Mouse (Mus musculus) hindbrain, postnatal 0 days (tissue): ENCODE data around the gene Abcb5. TPM values are rescaled to one million over a fixed set of nuclear protein-coding genes. Genes with fewer than 3 reads are reported as not detected.

Experiments
- ATAC-seq: fragments of 200-750 bp; cut with Nextera tagmentation; 2 replicates; pipeline ENCODE4 v1.8.0; 2017; ENCODE audit warnings: mild to moderate bottlenecking, moderate TSS enrichment, moderate library complexity
- DNase-seq: peaks from one replicate; pipeline ENCODE4 v3.0.0-alpha.2; 2015; ENCODE audit warnings: low spot score
- H3K27ac ChIP-seq: fragments of 300-500 bp; sonication (generic); 2 replicates; pipeline ENCODE4 v1.5.1; 2014; ENCODE audit warnings: mild to moderate bottlenecking
- H3K27me3 ChIP-seq: fragments of 300-500 bp; sonication (generic); 2 replicates; pipeline ENCODE4 v1.6.1; 2014; ENCODE audit warnings: low read length, mixed read lengths; ENCODE audit not compliant: insufficient read depth
- H3K36me3 ChIP-seq: fragments of 300-500 bp; sonication (generic); 2 replicates; pipeline ENCODE4 v1.6.1; 2014; ENCODE audit warnings: low read length, mixed read lengths; ENCODE audit not compliant: insufficient read depth
- H3K4me1 ChIP-seq: fragments of 300-500 bp; sonication (generic); 2 replicates; pipeline ENCODE4 v1.6.1; 2014; ENCODE audit warnings: antibody characterized with exemption, low read length, mixed read lengths; ENCODE audit not compliant: insufficient read depth
- H3K4me2 ChIP-seq: fragments of 300-500 bp; sonication (generic); 2 replicates; pipeline ENCODE4 v1.6.1; 2014; ENCODE audit warnings: low read depth, mild to moderate bottlenecking, low read length, moderate library complexity, mixed read lengths
- H3K4me3 ChIP-seq: fragments of 300-500 bp; sonication (generic); 2 replicates; pipeline ENCODE4 v1.5.1; 2014; ENCODE audit warnings: low read length
- H3K9ac ChIP-seq: fragments of 300-500 bp; sonication (generic); replicated peaks from 2 replicates; pipeline ENCODE4 v1.6.1; 2014; ENCODE audit warnings: mild to moderate bottlenecking, low read length, moderate library complexity, mixed read lengths
- H3K9me3 ChIP-seq: fragments of 300-500 bp; sonication (generic); 2 replicates; pipeline ENCODE4 v1.6.1; 2016; ENCODE audit warnings: low read length, mixed read lengths
- CTCF ChIP-seq: IDR thresholded peaks from 2 replicates; pipeline ENCODE4 v1.5.1; 2016; ENCODE audit warnings: antibody characterized with exemption, control low read depth, low read depth
- WGBS: fragments of 180-500 bp; shearing (Covaris S2); extraction: QIAGEN DNeasy Blood & Tissue Kit; methylation state at CpG from one replicate; pipeline ENCODE4 v1.1.7; 2014; 5-methylcytosine and 5-hydroxymethylcytosine counted together
- polyA plus RNA-seq: library from polyadenylated mRNA; unstranded; fragments of >200 nt; fragmentation: Nextera tagmentation; extraction: Ambion mirVana; gene quantifications from 2 replicates; pipeline ENCODE4 v1.2.1, GENCODE M21; 2015
- total RNA-seq: library from RNA; depleted of rRNA; stranded (reverse); fragments of >200 nt; gene quantifications from 2 replicates; pipeline ENCODE4 v1.2.3, GENCODE M21; 2014; rRNA removed

Gene Abcb5
- total and polyA plus RNA-seq, 2 experiments from 2014 or later = not detected

DNA sequence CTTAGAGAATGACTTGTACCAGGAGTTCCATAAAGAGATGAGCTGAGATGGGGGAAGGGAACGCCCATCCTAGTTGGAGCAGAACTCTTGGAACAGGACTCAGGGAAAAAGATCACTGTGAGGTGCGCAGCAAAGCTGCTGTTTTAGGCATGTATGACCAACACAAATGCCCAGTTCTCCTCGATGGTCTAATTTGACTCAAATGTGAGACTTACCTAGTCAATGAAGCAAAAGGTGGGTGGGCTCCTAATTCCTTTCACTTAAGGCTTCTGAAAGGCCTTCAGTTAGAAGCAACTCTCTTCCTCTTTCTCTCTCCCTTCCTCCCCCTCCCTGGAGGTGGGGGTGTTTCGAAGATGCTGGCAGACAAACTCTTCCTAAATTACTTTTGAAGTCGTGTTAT is 126.8 kb downstream of the Abcb5 start:
- ATAC-seq (no peak), DNase-seq (no peak)
- WGBS = 23% methylated on average over 5 of the region's 5 CpGs
- TF ChIP-seq CTCF = no peak
- Histone ChIP-seq H3K4me2 (no peak overlapping the region), H3K4me1 (no peaks in the 10 kb centered on the region), H3K9ac (no peak overlapping the region), H3K27ac (no peak overlapping the region), H3K9me3 (no peaks in the 10 kb centered on the region), H3K27me3 (peaks cover 64% of the 10 kb centered on the region), H3K36me3 (no peaks in the 10 kb centered on the region), H3K4me3 (no peak overlapping the region)

GRCm38 (mm10) chr12:118838260-118838659 is 128.0 kb downstream of the Abcb5 start:
- whole genome bisulfite sequencing = 11% methylated on average over 2 of the region's 2 CpGs
- DNase-seq = no peak
- ATAC-seq = no peak

DNA sequence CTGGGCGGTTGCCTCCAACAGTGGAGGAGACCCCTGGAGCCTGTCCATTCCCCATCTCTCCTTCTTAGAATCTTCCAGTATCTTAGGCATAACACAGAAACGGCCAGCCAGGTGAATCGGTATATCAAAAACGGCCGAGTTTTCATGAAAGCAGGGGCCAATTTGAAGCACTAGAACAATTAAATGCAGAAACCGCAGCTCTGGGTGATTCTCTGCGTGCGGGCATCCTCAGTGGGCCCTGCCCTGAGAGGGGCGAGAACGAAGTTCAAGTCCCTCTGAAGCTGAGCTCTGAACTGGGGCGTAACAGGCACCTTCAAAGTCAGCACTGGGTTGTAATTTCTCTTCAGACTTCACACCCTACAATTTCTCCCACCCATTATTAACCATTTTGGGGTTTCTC is 128.9 kb downstream of the Abcb5 start:
- H3K27me3 ChIP-seq = peaks cover 47% of the 10 kb centered on the region
- no peaks in the 10 kb centered on the region for H3K36me3 ChIP-seq
- DNase-seq = no peak
- no peak overlapping the region for H3K9ac ChIP-seq
- no peaks in the 10 kb centered on the region for H3K4me1 ChIP-seq
- 4% methylated on average over 11 of the region's 11 CpGs for WGBS
- no peak for TF ChIP-seq CTCF
- H3K4me2 ChIP-seq = peak overlapping the region; percentile 57; the same call in 1 of the 2 replicates
- H3K4me3 ChIP-seq = peak overlapping the region; percentile 28
- H3K27ac ChIP-seq = no peak overlapping the region
- no peak for ATAC-seq
- H3K9me3 ChIP-seq = no peaks in the 10 kb centered on the region

More at GRCm38 (mm10) chr12:118838260-118838659, 128.0 kb downstream of the Abcb5 start:
- H3K9me3 ChIP-seq = no peaks in the 10 kb centered on the region
- peaks cover 53% of the 10 kb centered on the region for H3K27me3 ChIP-seq
- no peak overlapping the region for H3K4me2 ChIP-seq
- no peaks in the 10 kb centered on the region for H3K4me1 ChIP-seq
- no peaks in the 10 kb centered on the region for H3K36me3 ChIP-seq
- H3K4me3 ChIP-seq = no peak overlapping the region; the same call in 1 of the 2 replicates
- H3K9ac ChIP-seq = no peak overlapping the region
- no peak overlapping the region for H3K27ac ChIP-seq
- no peak for TF ChIP-seq CTCF

DNA sequence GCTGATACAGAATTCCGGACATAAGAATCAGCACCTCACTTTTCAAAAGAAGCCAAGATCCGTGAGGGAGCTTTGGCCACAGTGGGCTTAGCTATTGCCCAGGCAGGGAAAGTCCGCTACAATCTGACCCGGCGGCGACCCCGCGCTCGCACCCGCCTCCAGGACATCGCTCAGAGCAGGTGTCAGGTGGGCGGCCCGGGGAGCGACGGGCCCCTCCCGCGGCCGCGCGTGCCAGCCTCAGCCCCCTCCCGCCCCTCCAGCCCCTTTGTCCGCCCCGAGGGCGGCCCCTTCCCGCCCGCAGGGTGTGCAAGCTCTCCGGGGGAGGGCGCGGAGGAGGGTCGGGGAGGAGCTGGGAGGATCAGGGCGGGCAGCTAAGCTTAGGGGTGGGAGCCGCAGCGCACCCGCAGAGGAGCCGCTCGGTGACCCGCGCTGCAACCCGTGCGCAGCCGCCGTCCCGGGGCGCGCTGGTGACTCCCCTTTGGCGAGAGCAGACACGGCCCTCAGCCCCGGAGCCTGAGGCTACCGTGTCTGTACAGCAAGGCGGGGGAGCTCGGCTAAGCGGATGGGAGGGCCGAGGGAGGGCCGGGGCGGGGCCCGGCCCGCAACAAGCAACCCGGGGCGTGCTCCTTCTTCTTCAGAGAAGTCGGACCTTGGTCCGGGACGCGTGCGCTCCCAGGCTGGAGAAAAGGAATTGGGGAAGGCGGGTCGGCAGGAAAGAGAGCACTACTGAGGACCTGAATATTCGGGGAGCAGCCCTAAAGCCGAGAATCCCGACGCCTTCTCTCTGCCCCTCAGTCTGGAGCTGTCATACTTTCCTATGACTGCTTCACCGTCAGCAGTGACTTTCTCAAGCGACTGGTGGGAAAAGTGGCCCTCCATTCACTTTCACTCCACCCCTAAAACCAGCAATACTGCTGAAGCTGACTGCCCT is 129.5 kb downstream of the Abcb5 start:
- H3K4me2 ChIP-seq = peak overlapping the region; percentile 57
- H3K27ac ChIP-seq = no peak overlapping the region
- no peaks in the 10 kb centered on the region for H3K9me3 ChIP-seq
- no peaks in the 10 kb centered on the region for H3K36me3 ChIP-seq
- 2% methylated on average over 57 of the region's 72 CpGs for whole genome bisulfite sequencing
- H3K9ac ChIP-seq = no peak overlapping the region
- H3K4me1 ChIP-seq = no peaks in the 10 kb centered on the region
- H3K4me3 ChIP-seq = peak overlapping the region; percentile 28
- ATAC-seq = peak; percentile 68; the same call in 1 of the 2 replicates
- H3K27me3 ChIP-seq = peaks cover 43% of the 10 kb centered on the region
- no peak for TF ChIP-seq CTCF
- DNase-seq = no peak

DNA sequence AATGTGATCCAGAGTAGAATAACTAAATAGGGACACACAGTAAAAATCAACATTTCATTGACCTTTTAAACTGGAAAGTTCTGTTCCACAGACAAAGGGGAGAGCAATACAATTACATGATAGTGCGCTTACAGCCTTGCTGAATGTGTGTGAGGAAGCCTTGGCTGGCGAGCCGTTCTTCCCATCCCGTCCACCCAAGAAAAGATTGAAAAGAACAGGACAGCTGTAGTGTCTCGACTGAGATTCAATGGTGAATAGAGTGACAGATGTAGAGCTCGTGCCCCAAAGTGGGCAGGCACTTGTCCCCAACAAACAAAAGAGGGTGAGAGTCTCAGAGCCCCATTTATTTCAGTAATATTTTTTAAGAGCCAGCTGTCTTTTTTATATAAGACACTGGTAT is 136.3 kb downstream of the Abcb5 start:
- Histone ChIP-seq H3K4me3 (no peak overlapping the region), H3K9ac (no peak overlapping the region), H3K36me3 (no peaks in the 10 kb centered on the region), H3K4me2 (no peak overlapping the region), H3K9me3 (no peaks in the 10 kb centered on the region), H3K27ac (no peak overlapping the region), H3K27me3 (peaks cover 6% of the 10 kb centered on the region; the same call in 1 of the 2 replicates), H3K4me1 (no peaks in the 10 kb centered on the region)
- ATAC-seq (no peak), DNase-seq (no peak)
- 48% methylated on average over 6 of the region's 6 CpGs for WGBS
- TF ChIP-seq CTCF = no peak

Other genes starting within 250 kb of the Abcb5 start
- gene Sp8, start 120.1 kb downstream of the Abcb5 start, total RNA-seq = 3.9 and 4.4 TPM in 2 replicates
- 1.8 and 2.0 TPM in 2 replicates for gene Sp8, start 120.1 kb downstream of the Abcb5 start, polyA plus RNA-seq